In genomic region chr11:119404627-119405026, GRCm38 (mm10) we compare ENCODE assay signal across 9 mouse cellular contexts. TPM values are rescaled to one million over a fixed set of nuclear protein-coding genes. Genes with fewer than 3 reads are reported as not detected.
A peak's percentile ranks its signal among the peaks of the same experiment; 100 is the strongest.
DNase-seq lines count a peak whose midpoint lies in the region; ATAC-seq and TF ChIP-seq lines count a peak whose summit lies in the region.
"Had no signal": no experiment of that assay in that cellular context is flagged by ENCODE, and none has a peak within 500 bp of the region (broad histone marks: within the 10 kb centered on the region; RNA-seq: fewer than 3 reads in every experiment).

No protein-coding gene starts in this region.

- peaks cover 66% of the 10 kb centered on the region for H3K36me3 ChIP-seq in heart, postnatal 0 days (replicated peaks; ENCODE audit: control insufficient read depth, insufficient read depth, low read length)

- DNase-seq in heart, postnatal 0 days (ENCODE audit: low spot score) = no peak
- DNase-seq in heart, adult 8-10 months (ENCODE audit: low spot score) = no peak
- DNase-seq in A20 (ENCODE audit: low read depth, low spot score) (peak; percentile 74), adipocyte (ENCODE audit: low spot score) (peak; percentile 55)
- DNase-seq in induced T-regulatory cell, adult 2 months (ENCODE audit: low read depth) = peak; percentile 86
- DNase-seq in retina, postnatal 1 day = peak; percentile 68
- no peak for DNase-seq in left cerebral cortex, postnatal 10 days (ENCODE audit: extremely low spot score in 1 of 2, low spot score in 2 of 2)
- DNase-seq in right cerebral cortex, postnatal 4 days = no peak

- H3K27ac ChIP-seq in heart, postnatal 0 days (ENCODE audit: low read depth) = no peak overlapping the region
- H3K27ac ChIP-seq: macrophage had no signal

- no peak overlapping the region for H3K9ac ChIP-seq in heart, postnatal 0 days (replicated peaks; ENCODE audit: low read depth, low read length)

- TF ChIP-seq CTCF in heart, postnatal 0 days (IDR thresholded peaks at IDR 0.05; ENCODE audit: low read depth) = peak; percentile 67

- H3K9me3 ChIP-seq in heart, postnatal 0 days (replicated peaks; ENCODE audit: control insufficient read depth, low read length) = no peaks in the 10 kb centered on the region

- intact Hi-C loops in left cerebral cortex, postnatal 10 days (cut with DNase I) = no loop called here

- no peak for ATAC-seq in heart, postnatal 0 days (ENCODE audit: insufficient read depth, low read depth)

- WGBS in heart, postnatal 0 days = 56% methylated on average over 5 of the region's 5 CpGs

- H3K4me3 ChIP-seq in heart, postnatal 0 days (ENCODE audit: low read depth, low read length) = no peak overlapping the region

- TF ChIP-seq EP300 in heart, postnatal 0 days (IDR thresholded peaks at IDR 0.05; ENCODE audit: low read depth) = no peak

- H3K27me3 ChIP-seq in heart, postnatal 0 days (ENCODE audit: control insufficient read depth, insufficient read depth, low read length) = no peaks in the 10 kb centered on the region

- H3K4me1 ChIP-seq in heart, postnatal 0 days (ENCODE audit: control insufficient read depth, insufficient read depth) = 0 out of 2 replicates have a peak, but pooled peaks cover 3% of the 10 kb centered on the region

- no peak overlapping the region for H3K4me2 ChIP-seq in heart, postnatal 0 days (ENCODE audit: low read depth, low read length)

RNA-seq across cellular contexts. Expression of gene Rnf213, which starts 11.7 kb away (rescaled TPM):
- 36.7 and 45.4 TPM in 2 replicates for total RNA-seq in heart, postnatal 0 days (2014; rRNA removed; ENCODE audit: low replicate concordance)
- polyA plus RNA-seq in heart, postnatal 0 days (2015; fragmentation: Nextera tagmentation; extraction: Ambion mirVana) = 3.4 and 4.5 TPM in 2 replicates
- 10 to 100 TPM; 11.1 to 16.0 (median 13.2) TPM for total RNA-seq in heart, adult 8-10 months (2022)
- 1 to 10 TPM; 2.2 to 3.2 TPM for total RNA-seq in left cerebral cortex, postnatal 10 days (2021)

RNA-seq across cellular contexts. Expression of gene Slc26a11, which starts 49.3 kb away (rescaled TPM):
- total RNA-seq in heart, postnatal 0 days (2014; rRNA removed; ENCODE audit: low replicate concordance) = 4.0 and 4.4 TPM in 2 replicates
- 5.2 and 7.0 TPM in 2 replicates for polyA plus RNA-seq in heart, postnatal 0 days (2015; fragmentation: Nextera tagmentation; extraction: Ambion mirVana)
- 1 to 10 TPM; 2.3 to 4.6 (median 3.1) TPM for total RNA-seq in heart, adult 8-10 months (2022)
- total RNA-seq in left cerebral cortex, postnatal 10 days (2021) = 1 to 10 TPM; 4.6 to 5.2 TPM

RNA-seq across cellular contexts. Expression of gene Sgsh, which starts 49.3 kb away (rescaled TPM):
- 3.1 and 14.8 TPM in 2 replicates for total RNA-seq in heart, postnatal 0 days (2014; rRNA removed; ENCODE audit: low replicate concordance)
- 4.7 and 6.5 TPM in 2 replicates for polyA plus RNA-seq in heart, postnatal 0 days (2015; fragmentation: Nextera tagmentation; extraction: Ambion mirVana)
- 1 to 10 TPM; 4.6 to 5.6 (median 5.3) TPM for total RNA-seq in heart, adult 8-10 months (2022)
- 1 to 10 TPM; 4.7 to 6.0 TPM for total RNA-seq in left cerebral cortex, postnatal 10 days (2021)

Comparison
In these comparisons a context has a peak if more than half of its experiments do, and no peak if none do; other contexts are left out.
1. DNase-seq: peak in A20 (single experiment), adipocyte (single experiment), induced T-regulatory cell, adult 2 months (single experiment) and retina, postnatal 1 day (single experiment); none in heart, postnatal 0 days (single experiment), heart, adult 8-10 months (single experiment), left cerebral cortex, postnatal 10 days (0 of 2) and right cerebral cortex, postnatal 4 days (single experiment).